Mouse (Mus musculus) heart, embryonic 12.5 days (tissue): ENCODE results near the gene Brms1. TPM values are rescaled to one million over a fixed set of nuclear protein-coding genes. Genes with fewer than 3 reads are reported as not detected.
A peak's percentile ranks its signal among the peaks of the same experiment; 100 is the strongest.

Source experiments
- ATAC-seq: fragments of 200-750 bp; cut with Nextera tagmentation; 2 replicates; pipeline ENCODE4 v1.8.0; 2017; ENCODE audit warnings: moderate TSS enrichment, moderate library complexity; ENCODE audit not compliant: insufficient number of reproducible peaks, low FRiP score
- H3K27ac ChIP-seq: fragments of 300-500 bp; sonication (generic); 2 replicates; pipeline ENCODE4 v1.5.1; 2016; ENCODE audit warnings: mild to moderate bottlenecking, moderate library complexity; ENCODE audit not compliant: poor library complexity, severe bottlenecking
- H3K27me3 ChIP-seq: fragments of 300-500 bp; sonication (generic); replicated peaks from 2 replicates; pipeline ENCODE4 v1.6.1; 2016; ENCODE audit warnings: mild to moderate bottlenecking, moderate library complexity
- H3K36me3 ChIP-seq: fragments of 300-500 bp; sonication (generic); 2 replicates; pipeline ENCODE4 v1.6.1; 2016; ENCODE audit warnings: mild to moderate bottlenecking, moderate library complexity
- H3K4me1 ChIP-seq: fragments of 300-500 bp; sonication (generic); replicated peaks from 2 replicates; pipeline ENCODE4 v1.6.1; 2016; ENCODE audit warnings: mild to moderate bottlenecking
- H3K4me2 ChIP-seq: fragments of 300-500 bp; sonication (generic); 2 replicates; pipeline ENCODE4 v1.6.1; 2016; ENCODE audit warnings: mild to moderate bottlenecking, moderate library complexity
- H3K4me3 ChIP-seq: fragments of 300-500 bp; sonication (generic); 2 replicates; pipeline ENCODE4 v1.5.1; 2016; ENCODE audit warnings: mild to moderate bottlenecking
- H3K9ac ChIP-seq: fragments of 300-500 bp; sonication (generic); 2 replicates; pipeline ENCODE4 v1.6.1; 2016; ENCODE audit warnings: mild to moderate bottlenecking, moderate library complexity
- H3K9me3 ChIP-seq: fragments of 300-500 bp; sonication (generic); replicated peaks from 2 replicates; pipeline ENCODE4 v1.6.1; 2016; ENCODE audit warnings: mild to moderate bottlenecking, moderate library complexity
- WGBS: fragments of 180-500 bp; shearing (Covaris S2); methylation state at CpG from one replicate; pipeline ENCODE4 v1.1.7; 2016; 5-methylcytosine and 5-hydroxymethylcytosine counted together
- polyA plus RNA-seq: library from polyadenylated mRNA; unstranded; fragments of >200 nt; fragmentation: Nextera tagmentation; extraction: Ambion mirVana; gene quantifications from 2 replicates; pipeline ENCODE4 v1.2.1, GENCODE M21; 2016

The Brms1 gene
- polyA plus RNA-seq, 1 experiment from 2014 or later, result 28.3 TPM

DNA sequence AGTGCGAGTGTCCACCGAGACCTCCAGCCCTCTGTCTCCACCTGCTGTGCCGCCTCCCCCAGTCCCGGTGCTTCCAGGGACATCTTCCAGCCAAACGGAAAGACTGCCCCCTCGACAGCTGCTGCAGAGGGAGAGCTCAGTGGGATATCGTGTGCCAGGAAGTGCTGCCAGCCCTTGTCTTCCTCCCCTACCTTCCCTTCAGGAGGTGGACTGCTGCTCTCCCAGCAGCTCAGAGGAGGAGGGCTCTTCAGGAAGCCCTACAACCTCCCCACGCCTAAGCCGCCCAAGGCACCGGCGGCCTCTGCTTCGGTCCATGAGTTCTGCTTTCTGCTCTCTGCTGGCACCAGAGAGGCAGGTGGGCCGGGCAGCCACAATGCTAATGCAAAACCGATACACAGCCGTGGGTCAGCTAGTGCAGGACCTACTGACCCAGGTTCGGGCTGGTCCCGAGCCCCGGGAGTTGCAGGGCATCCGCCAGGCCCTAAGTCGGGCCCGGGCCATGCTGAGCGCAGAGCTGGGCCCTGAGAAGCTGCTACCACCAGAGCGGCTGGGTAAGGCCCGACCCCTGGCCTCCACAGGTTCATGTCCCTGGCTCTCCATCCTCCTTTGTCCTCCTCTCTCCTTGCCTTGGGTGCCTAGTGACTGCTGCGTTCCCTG is 11.1 kb downstream of the Brms1 start:
- 27% methylated on average over 25 of the region's 25 CpGs for WGBS
- Histone ChIP-seq H3K9me3 (no peaks in the 10 kb centered on the region), H3K4me1 (peaks cover 38% of the 10 kb centered on the region), H3K27me3 (peaks cover 33% of the 10 kb centered on the region), H3K27ac (0 out of 2 replicates have a peak overlapping the region, but pooled peaks have one; percentile 42), H3K36me3 (peaks cover 29% of the 10 kb centered on the region), H3K9ac (peak overlapping the region; percentile 44), H3K4me2 (peak overlapping the region; percentile 67), H3K4me3 (peak overlapping the region; percentile 45)
- ATAC-seq, result no peak

DNA sequence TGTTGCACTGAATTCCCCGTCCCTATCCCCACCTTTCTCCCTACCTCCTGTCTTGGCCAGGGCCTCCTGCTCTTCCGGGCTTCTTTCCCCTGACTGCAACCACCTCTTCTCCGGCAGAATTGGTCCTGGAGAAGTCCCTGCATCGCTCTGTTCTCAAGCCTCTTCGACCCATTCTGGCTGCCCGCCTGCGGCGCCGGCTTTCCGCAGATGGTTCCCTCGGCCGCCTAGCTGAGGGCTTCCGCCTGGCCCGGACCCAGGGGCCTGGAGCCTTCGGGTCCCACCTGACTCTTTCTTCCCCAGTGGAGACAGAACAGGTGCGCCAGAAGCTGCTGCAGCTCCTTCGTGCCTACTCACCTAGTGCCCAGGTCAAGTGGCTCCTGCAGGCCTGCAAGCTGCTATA is 11.7 kb downstream of the Brms1 start:
- ATAC-seq, result no peak
- Histone ChIP-seq H3K9ac (no peak overlapping the region), H3K4me1 (peaks cover 38% of the 10 kb centered on the region), H3K36me3 (peaks cover 23% of the 10 kb centered on the region), H3K27ac (no peak overlapping the region), H3K4me2 (peak overlapping the region; percentile 67), H3K4me3 (no peak overlapping the region), H3K27me3 (peaks cover 33% of the 10 kb centered on the region), H3K9me3 (no peaks in the 10 kb centered on the region)
- WGBS, result 63% methylated on average over 17 of the region's 17 CpGs

DNA sequence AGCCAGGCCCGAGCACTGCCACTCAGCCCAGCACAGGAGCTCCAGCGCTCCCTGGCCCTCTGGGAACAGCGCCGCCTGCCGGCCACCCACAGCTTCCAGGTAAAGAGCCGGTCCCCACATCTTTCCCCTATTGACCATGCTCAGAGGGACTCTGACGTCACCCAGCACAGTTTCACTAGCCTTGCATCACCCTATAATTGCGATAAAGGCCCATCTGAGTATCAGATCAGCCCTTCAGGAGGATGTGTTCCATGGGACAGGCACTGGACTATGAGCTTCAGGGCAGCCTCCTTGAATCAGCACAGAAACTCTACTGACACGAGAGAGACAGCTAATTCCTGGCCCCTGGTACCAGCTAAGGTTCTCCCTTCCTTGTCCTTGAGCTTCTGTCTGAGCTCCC is 12.8 kb downstream of the Brms1 start:
- no peak overlapping the region for H3K4me2 ChIP-seq
- peaks cover 14% of the 10 kb centered on the region for H3K36me3 ChIP-seq
- H3K9ac ChIP-seq, result no peak overlapping the region
- no peak for ATAC-seq
- no peaks in the 10 kb centered on the region for H3K9me3 ChIP-seq
- H3K4me3 ChIP-seq, result no peak overlapping the region
- WGBS, result 18% methylated on average over 9 of the region's 9 CpGs
- no peak overlapping the region for H3K27ac ChIP-seq
- H3K4me1 ChIP-seq, result peaks cover 49% of the 10 kb centered on the region
- H3K27me3 ChIP-seq, result peaks cover 33% of the 10 kb centered on the region

DNA sequence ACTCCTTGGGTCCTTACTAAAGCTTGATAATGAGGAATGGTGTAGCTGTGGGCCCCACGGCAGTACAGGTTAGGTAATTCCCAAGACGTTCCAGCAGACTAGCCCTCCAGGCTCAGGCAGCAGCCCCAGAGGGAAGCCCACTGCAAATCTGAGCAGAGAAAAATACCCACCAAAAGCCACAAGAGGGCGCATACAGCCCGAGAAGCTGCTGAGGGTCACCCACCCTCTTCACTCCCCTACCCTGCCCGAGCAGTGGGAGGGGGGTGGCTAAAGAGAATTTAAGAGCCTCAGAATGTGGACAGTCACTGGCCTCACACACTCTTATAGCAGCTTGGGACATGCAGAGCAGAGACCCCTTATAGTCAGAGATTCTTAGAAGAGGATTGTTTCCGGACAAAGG is 15.1 kb downstream of the Brms1 start:
- peaks cover 53% of the 10 kb centered on the region for H3K4me1 ChIP-seq
- H3K4me2 ChIP-seq, result no peak overlapping the region
- no peak overlapping the region for H3K4me3 ChIP-seq

DNA sequence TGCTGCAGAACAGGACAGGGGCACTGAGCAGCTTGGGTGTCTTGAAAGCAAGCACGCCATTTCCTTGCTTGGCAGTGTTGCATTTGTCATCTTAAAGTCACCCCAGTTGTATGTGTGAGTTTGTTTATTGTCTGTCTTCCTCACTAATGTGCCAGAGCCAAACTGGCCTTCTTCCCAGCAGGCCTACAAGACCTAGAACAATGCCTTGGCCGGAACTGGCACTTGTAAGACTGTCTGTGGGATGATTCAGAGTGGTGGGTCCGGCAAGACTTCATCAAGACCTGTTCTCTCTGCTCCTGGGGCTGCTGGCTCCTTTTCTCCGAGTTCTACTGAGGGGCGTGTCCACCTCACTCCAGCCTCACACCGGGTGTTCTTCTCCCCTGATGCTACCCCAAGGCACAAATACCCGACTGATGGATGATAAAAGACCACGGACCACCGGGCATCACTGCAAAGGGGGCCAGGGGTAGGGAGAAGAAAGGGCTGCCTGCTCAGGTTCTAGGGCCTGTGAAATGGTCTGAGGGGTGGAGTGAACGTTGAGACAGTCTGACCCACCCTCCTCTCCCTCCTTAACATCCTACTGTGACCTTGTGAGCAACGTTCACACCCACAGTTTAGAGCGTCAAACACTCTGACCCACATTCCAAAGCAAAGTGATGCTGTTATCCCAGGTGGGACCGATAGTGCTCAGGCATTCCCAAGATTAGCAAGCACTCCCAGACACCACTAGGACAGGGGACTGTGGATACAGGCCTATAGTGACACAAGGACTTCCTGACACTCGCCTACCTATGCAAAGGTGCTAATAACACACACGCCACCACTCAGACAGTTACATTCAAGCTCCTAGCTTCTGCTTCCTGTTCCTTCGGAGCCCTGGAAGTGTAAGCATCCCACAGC is 17.0 kb downstream of the Brms1 start:
- Histone ChIP-seq H3K4me2 (0 out of 2 replicates have a peak overlapping the region, but pooled peaks have one; percentile 4), H3K9me3 (no peaks in the 10 kb centered on the region), H3K27ac (peak overlapping the region; percentile 37; the same call in 1 of the 2 replicates), H3K4me3 (no peak overlapping the region), H3K9ac (peak overlapping the region; percentile 44), H3K36me3 (0 out of 2 replicates have a peak, but pooled peaks cover 3% of the 10 kb centered on the region), H3K27me3 (peaks cover 15% of the 10 kb centered on the region), H3K4me1 (peaks cover 37% of the 10 kb centered on the region)
- 20% methylated on average over 16 of the region's 16 CpGs for WGBS
- no peak for ATAC-seq

More for the DNA sequence above, 15.1 kb downstream of the Brms1 start:
- whole genome bisulfite sequencing, result 11% methylated on average over 6 of the region's 6 CpGs
- Histone ChIP-seq H3K27ac (no peak overlapping the region), H3K27me3 (peaks cover 32% of the 10 kb centered on the region), H3K36me3 (0 out of 2 replicates have a peak, but pooled peaks cover 5% of the 10 kb centered on the region), H3K9me3 (no peaks in the 10 kb centered on the region), H3K9ac (no peak overlapping the region)
- ATAC-seq, result no peak

DNA sequence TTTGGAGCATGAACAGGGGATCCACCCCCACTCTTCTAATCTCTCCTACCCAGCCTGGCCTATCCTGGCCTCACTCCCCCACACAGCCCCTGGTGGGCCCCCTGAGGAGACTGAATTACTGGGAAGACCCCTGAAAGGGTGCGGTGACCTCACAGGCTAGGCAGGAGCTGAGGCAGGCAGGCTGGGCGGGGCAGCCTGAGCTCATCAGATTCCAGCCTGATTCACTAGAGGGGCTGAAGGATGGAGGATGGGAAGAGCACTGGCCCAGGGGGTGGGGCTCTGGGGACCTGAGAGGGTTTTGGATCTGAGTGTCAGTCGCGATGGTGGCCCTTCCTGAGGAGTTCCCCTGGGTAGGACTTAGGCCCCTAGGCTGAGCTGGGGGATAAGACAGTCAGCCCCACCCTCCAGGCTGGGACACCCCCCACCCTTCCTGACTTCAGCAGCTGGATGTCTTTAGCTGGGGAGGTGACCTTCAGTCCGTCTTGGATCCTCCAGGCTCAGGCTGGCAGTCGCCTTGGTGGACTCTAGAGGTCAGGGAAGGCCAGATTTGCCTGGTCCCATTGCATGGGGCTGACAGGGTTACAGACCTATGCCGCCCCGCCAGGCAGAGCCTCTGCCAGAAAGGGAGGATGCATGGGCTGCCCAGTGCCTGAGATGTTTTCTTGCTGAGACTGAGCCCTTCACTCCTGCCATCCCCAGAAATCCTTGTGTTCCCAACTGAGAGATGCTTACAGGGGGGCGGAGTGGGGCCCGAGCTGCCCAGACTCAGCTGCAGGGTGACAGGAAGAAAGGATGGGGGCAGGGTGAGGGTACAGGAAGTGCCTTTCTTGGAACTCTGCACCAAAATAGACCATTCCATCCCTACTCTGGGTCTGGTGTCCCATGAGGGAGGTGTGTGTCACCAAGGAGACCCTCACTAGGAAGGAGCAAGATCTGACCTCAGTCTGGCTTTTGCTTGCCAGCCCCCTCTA is 17.9 kb downstream of the Brms1 start:
- peak; percentile 19 for ATAC-seq
- Histone ChIP-seq H3K4me1 (peaks cover 37% of the 10 kb centered on the region), H3K27ac (peak overlapping the region; percentile 37)

DNA sequence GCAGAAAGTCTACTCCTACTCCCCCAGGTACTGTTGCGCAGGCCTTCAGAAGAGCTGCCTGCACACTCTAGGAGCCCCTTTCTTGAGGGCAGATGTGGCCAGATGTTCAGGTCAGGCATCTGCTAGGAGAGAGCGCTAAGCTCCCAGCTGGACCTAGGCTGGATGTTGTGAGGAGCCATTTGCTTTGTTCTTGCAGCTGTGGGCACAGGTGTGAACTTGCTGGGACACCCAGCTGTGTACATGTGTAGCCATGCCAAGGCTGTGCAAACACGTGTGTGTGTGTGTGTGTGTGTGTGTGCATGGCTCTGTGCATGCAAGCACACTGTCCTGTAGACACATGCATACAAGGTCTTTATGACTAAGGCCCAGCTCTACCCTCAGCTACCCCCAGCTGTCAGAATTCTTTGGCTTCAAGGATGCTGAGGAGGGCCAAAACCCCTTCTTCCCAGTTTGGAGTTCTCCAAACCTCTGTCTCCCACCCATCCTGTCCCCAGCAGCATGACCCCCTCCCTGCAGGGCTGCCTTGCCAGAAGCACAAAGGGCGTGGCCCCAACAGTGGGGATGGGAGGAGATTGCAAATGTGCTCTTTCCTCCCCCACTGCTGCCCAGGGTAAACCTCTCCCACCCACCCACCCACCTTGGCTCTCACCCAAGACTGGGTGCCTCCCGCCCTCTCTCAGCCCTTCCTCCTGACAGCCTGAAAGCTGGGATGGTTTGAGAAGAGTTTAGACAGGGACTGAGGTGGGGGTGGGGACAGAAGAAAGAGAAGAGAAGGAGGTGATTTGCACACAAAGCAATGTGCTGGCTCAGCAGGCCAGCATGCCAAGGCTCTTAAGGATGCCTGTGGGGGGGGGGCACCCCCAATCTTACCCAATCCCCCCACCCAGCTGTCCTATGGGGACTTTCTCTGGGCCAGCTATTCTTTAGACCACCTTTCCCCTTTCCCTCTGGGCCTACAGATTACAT is 19.5 kb downstream of the Brms1 start:
- H3K9ac ChIP-seq, result no peak overlapping the region
- no peak overlapping the region for H3K4me2 ChIP-seq
- no peaks in the 10 kb centered on the region for H3K36me3 ChIP-seq
- H3K4me1 ChIP-seq, result peaks cover 49% of the 10 kb centered on the region
- H3K27me3 ChIP-seq, result no peaks in the 10 kb centered on the region
- H3K9me3 ChIP-seq, result no peaks in the 10 kb centered on the region
- ATAC-seq, result no peak
- 46% methylated on average over 5 of the region's 5 CpGs for WGBS
- peak overlapping the region; percentile 2; the same call in 1 of the 2 replicates for H3K27ac ChIP-seq
- H3K4me3 ChIP-seq, result no peak overlapping the region

More for the DNA sequence above, 17.9 kb downstream of the Brms1 start:
- H3K27me3 ChIP-seq, result 0 out of 2 replicates have a peak, but pooled peaks cover 6% of the 10 kb centered on the region
- H3K4me3 ChIP-seq, result no peak overlapping the region
- H3K4me2 ChIP-seq, result peak overlapping the region; percentile 4; the same call in 1 of the 2 replicates
- H3K36me3 ChIP-seq, result no peaks in the 10 kb centered on the region
- no peaks in the 10 kb centered on the region for H3K9me3 ChIP-seq
- peak overlapping the region; percentile 44 for H3K9ac ChIP-seq
- WGBS, result 15% methylated on average over 10 of the region's 10 CpGs

DNA sequence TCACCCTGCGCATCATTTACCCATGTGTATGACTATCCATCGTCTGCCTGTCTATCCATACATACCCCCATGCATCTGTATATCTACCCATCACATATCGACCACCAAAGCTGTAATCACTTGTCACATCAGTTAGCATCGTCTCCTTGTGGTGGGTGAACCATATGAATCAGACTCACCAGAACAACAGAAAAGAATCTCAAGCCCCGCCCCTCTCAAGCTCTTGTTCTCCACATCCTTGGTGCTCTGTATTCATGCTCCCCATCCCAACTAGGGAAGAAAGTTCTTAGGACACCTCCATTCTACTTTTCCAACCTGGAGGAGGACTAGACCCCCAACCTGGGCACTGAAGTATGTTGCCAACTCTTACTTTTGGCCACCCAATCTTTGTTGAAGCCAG is 20.9 kb downstream of the Brms1 start:
- Histone ChIP-seq H3K27ac (no peak overlapping the region), H3K9ac (no peak overlapping the region), H3K4me2 (no peak overlapping the region), H3K9me3 (no peaks in the 10 kb centered on the region), H3K36me3 (no peaks in the 10 kb centered on the region), H3K4me1 (peaks cover 53% of the 10 kb centered on the region), H3K27me3 (no peaks in the 10 kb centered on the region), H3K4me3 (no peak overlapping the region)
- ATAC-seq, result no peak
- WGBS, result 82% methylated on average over 5 of the region's 5 CpGs

DNA sequence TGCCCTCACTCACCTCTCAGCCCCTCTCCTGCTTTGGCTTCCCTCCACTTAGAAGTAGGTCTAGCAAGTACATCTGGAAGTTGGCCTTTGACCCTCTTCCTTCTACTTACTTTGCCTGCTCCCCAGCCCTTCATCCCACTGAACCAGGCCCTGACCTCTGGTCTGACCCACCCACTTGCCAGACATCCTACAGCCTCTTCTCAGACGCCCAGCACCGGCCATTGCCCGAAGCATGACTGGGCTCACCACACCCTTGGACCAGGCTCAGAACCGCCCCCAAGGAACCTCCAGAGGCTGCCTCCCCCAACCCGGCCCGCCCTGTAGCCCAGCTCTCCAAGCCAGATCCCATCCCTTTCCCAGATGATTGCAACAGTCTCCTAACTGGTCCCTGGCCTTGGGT is 21.3 kb downstream of the Brms1 start:
- Histone ChIP-seq H3K36me3 (no peaks in the 10 kb centered on the region), H3K4me1 (peaks cover 57% of the 10 kb centered on the region), H3K4me2 (no peak overlapping the region), H3K9me3 (no peaks in the 10 kb centered on the region), H3K9ac (no peak overlapping the region), H3K27ac (no peak overlapping the region), H3K27me3 (no peaks in the 10 kb centered on the region), H3K4me3 (no peak overlapping the region)
- ATAC-seq, result no peak
- 62% methylated on average over 6 of the region's 6 CpGs for WGBS

DNA sequence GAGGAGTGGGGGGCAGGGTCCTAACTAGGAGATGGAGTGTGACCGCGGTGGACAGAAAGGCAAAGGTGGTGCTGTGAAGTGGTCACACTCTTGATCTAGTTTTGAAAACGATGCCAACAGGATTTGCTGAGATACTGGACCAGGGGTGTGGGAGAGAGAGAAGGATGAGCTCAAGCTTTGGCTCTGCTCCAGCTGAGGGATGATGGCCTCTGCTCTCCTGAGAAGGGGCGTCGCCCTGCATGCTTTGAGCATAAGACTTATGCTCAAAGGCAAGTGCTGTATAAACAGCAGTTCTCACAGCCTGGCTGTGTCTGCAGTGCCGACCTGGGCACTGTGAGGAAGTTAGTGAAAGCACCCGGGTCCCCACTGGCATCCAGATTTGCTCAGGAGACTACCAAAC is 23.9 kb downstream of the Brms1 start:
- Histone ChIP-seq H3K9ac (no peak overlapping the region), H3K36me3 (no peaks in the 10 kb centered on the region), H3K4me1 (peaks cover 60% of the 10 kb centered on the region), H3K27me3 (peaks cover 15% of the 10 kb centered on the region), H3K4me3 (no peak overlapping the region), H3K27ac (no peak overlapping the region), H3K9me3 (no peaks in the 10 kb centered on the region), H3K4me2 (0 out of 2 replicates have a peak overlapping the region, but pooled peaks have one; percentile 13)
- no peak for ATAC-seq
- 49% methylated on average over 7 of the region's 7 CpGs for WGBS
